Mouse (Mus musculus): ENCODE results near the gene 1700031F05Rik. TPM values are rescaled to one million over a fixed set of nuclear protein-coding genes. Genes with fewer than 3 reads are reported as not detected.
"Not testable (repeated sequence)": the region's sequence is repeated elsewhere in the genome, so short reads cannot be mapped to it uniquely, and the experiment has no call there.

The 1700031F05Rik gene
- not detected in 2 replicates for total RNA-seq (2017)

DNA sequence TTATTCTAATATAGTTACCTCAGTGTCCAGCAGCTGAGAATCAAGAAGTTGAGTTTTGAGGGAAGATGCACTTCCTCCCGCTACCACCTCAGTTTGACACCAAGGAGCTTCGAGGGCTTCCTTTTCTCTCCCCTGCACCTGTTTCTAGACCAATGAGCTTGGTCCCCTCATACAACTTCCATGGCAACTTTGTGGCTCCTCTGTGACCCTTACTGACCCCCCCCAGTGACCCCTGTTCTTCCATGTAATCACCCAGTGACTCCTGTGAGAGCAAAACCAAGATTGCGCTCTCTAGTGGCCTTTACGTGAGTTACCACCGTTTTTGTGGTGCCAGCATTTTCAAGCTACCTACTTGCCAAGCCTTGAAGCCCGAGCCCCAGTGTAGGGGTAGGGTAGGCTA, at the start of gene 1700031F05Rik:
Gene 1700031F05Rik, minus strand, starts transcription at position 101 of the 400 bp plus-strand sequence.
- ATAC-seq (replicated peaks; ENCODE audit: low read depth, poor library complexity, severe bottlenecking), result no peak

DNA sequence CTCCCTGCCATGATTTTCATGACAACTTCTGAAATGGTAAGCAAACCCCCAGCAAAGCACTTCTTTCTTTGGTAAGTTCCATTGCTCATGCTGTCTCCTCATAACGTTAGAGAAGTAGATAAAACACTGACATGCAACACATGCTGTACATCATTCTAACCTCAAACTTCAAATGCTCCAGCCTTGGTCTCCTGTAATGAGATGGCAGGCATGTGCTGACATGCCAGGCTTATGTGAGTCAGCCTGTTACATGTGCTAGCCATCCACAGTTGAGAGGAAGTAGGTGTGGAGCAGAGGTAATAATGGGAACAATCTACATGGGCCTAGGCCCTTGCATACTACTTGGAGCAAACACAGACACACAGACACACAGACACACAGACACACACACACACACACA, 47.1 kb upstream of the 1700031F05Rik start:
- ATAC-seq (replicated peaks; ENCODE audit: low read depth, poor library complexity, severe bottlenecking), result not testable (repeated sequence)

DNA sequence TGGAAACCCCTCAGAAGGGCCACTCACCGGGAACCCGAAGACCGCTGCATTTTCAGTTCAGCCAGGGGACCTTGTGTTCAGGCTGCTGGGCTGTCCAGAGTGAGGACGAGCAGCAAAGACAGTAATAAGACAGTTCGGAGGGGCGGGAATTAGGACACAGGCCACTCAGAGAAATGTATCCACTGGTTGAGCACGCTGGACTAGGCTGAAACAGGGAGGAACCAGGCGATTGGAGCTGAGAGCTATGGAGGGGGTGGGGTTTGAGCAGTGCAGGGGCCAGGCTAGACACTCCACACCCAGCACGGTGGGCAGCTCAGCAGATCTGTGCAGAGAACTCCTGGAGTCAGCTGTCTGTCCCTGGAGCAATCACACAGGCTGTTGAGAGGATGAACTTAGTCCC, 40.8 kb upstream of the 1700031F05Rik start, which contains the start of the genes Dmrtc1a and 1700011M02Rik:
Gene Dmrtc1a, minus strand, starts transcription at position 101 of the 400 bp plus-strand sequence.
Gene 1700011M02Rik, plus strand, starts transcription at position 319 of the 400 bp plus-strand sequence.
- ATAC-seq (replicated peaks; ENCODE audit: low read depth, poor library complexity, severe bottlenecking), result not testable (repeated sequence)

DNA sequence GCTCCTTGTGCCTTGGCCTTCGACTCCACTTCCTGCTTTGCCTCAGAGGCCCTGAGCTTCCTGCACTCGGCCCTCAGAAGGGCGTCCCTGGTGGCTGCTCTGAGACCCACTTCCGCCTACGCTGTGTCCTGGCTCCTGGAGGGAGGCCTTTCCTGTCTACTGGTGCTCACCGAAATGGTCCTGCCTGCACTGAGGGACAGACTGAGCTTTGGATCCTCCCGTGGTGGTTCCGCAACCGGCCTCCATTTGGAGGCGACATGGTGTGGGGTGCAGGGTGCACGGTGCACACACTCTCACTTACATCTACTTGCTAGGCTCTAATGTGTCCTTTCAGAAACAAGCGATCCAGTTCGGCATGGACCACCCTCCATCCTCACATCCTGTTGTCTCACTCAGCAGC, 13.3 kb downstream of the 1700031F05Rik start, which contains the start of gene Dmrtc1c2:
Gene Dmrtc1c2, minus strand, starts transcription at position 101 of the 400 bp plus-strand sequence.
- ATAC-seq (replicated peaks; ENCODE audit: low read depth, poor library complexity, severe bottlenecking), result not testable (repeated sequence)

DNA sequence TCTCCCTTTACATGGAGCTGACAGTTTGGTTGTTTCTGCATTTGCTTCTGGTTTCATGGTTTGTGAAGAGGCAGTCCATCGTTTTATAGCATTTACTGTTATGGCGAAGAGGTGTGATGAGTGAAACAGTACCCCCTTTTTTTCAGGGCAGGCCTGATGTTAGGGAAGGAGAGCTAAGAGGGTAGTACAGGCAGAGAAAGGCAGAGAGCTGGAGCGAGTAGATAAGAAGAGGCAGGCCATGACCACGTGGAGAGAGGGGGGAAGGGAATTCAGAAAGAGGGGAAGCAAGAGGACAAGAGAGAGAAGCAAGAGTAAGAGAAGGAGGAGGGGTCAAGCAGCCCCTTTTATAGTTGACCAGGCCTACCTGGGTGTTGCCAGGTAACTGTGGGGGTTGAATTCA, 55.5 kb downstream of the 1700031F05Rik start:
- no peak for ATAC-seq (replicated peaks; ENCODE audit: low read depth, poor library complexity, severe bottlenecking)

Other genes with a start within 250 kb of the 1700031F05Rik start
- 3.1 and 3.3 TPM in 2 replicates for gene Phka1, start 223.7 kb downstream of the 1700031F05Rik start, total RNA-seq (2017)
- not detected in 2 replicates for gene Gm3880, start 181.0 kb downstream of the 1700031F05Rik start, total RNA-seq (2017)
- gene Gm9112, start 160.3 kb downstream of the 1700031F05Rik start, total RNA-seq (2017), result not detected in 2 replicates
- gene Dmrtc1b, start 160.1 kb downstream of the 1700031F05Rik start, total RNA-seq (2017), result not detected in 2 replicates
- gene Dmrtc1c1, start 65.0 kb downstream of the 1700031F05Rik start, total RNA-seq (2017), result not detected in 2 replicates
- gene Dmrtc1c2, start 13.4 kb downstream of the 1700031F05Rik start, total RNA-seq (2017), result not detected in 2 replicates
- gene Dmrtc1a, start 40.7 kb upstream of the 1700031F05Rik start, total RNA-seq (2017), result not detected in 2 replicates
- gene 1700011M02Rik, start 40.9 kb upstream of the 1700031F05Rik start, total RNA-seq (2017), result not detected in 2 replicates
- not detected in 2 replicates for gene 1700018G05Rik, start 60.4 kb upstream of the 1700031F05Rik start, total RNA-seq (2017)

All from common myeloid progenitor, adult 5-6 weeks (primary cell).